Mouse (Mus musculus) left cerebral cortex, postnatal 36 days (tissue): ENCODE measurements around the gene Pex7. TPM values are rescaled to one million over a fixed set of nuclear protein-coding genes. Genes with fewer than 3 reads are reported as not detected.

Experiments used
- DNase-seq, 2 experiments: peaks; one replicate each; pipeline ENCODE4 v3.0.0; 2021 to 2022; ENCODE audit warnings: low spot score in 2 of 2, mixed read lengths in 1 of 2
- intact Hi-C: fragments of 180-260 bp; cut with DNase I; formaldehyde crosslinking; loops from one replicate; pipeline ENCODE4 v1.15.1; 2025
- total RNA-seq, 2 experiments: library from RNA; stranded (reverse); gene quantifications; 2 replicates each; pipeline ENCODE4 v1.2.3; 2021

The Pex7 gene
- total RNA-seq, 2 experiments from 2014 or later: 25.6 to 28.3 TPM

- DNase-seq: no peak
- intact Hi-C loops: loop anchor here (5.0 kb wide), 2 partner anchors 179 to 649 kb away; partner anchors contain the start of gene Il20ra
Measured at GRCm38 (mm10) chr10:19891686-19892085, 15.8 kb downstream of the Pex7 start.

GRCm38 (mm10) chr10:19889908-19890307 lies 17.6 kb downstream of the Pex7 start:
- DNase-seq: no peak
- intact Hi-C loops: loop anchor here (5.0 kb wide), 2 partner anchors 178 to 648 kb away; partner anchors contain the start of gene Il20ra

- intact Hi-C loops: no loop called here
- DNase-seq: no peak
Measured at GRCm38 (mm10) chr10:19886249-19886648, 21.2 kb downstream of the Pex7 start.

GRCm38 (mm10) chr10:19884409-19884808 lies 23.1 kb downstream of the Pex7 start:
- intact Hi-C loops: no loop called here
- no peak for DNase-seq

- intact Hi-C loops: no loop called here
- no peak for DNase-seq
Measured at GRCm38 (mm10) chr10:19880437-19880836, 27.1 kb downstream of the Pex7 start.

DNA sequence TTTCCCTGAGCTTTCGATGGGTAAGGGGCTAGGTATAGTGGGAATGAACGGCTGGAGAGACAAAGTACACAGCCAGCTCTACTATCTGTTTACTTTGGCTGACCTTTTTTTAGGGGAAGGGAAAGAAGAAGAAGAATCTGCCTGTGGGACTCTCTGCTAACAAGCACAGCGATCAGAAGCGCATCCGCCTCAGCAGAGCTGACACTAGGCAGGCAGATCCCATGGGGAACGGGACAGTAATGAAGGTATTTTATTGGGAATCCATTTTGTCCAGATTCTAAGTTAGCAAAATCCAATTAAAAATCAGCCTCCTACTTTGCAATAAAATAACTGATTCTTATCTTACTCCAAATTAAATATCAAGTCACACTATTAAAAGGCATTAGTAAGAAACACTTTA lies 28.3 kb downstream of the Pex7 start:
- no peak for DNase-seq
- intact Hi-C loops: no loop called here

- DNase-seq: no peak
- intact Hi-C loops: no loop called here
Measured at GRCm38 (mm10) chr10:19877679-19878078, 29.8 kb downstream of the Pex7 start.

- intact Hi-C loops: no loop called here
Measured at GRCm38 (mm10) chr10:19877257-19877656, 30.2 kb downstream of the Pex7 start.

DNA sequence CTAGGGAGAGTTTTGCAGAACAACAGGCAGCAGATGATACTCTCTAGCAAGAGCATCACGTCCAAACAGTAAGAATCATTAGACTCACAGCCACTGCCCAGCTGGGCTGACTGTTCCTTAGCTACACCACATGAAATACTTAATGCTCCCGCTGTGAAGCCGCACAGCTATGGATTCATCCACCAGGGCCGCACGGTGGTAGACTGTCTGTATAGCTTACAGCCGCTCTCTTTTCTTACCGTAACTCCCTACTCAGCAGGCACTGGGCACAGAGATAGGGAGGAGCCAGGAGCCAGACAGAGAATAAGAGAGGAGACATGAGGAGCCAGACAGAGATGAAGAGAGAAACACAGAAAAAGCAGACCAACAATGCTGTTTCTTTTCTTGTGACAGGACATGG lies 30.8 kb downstream of the Pex7 start:
- intact Hi-C loops: no loop called here
- no peak for DNase-seq

More at GRCm38 (mm10) chr10:19877257-19877656, 30.2 kb downstream of the Pex7 start:
- no peak for DNase-seq

DNA sequence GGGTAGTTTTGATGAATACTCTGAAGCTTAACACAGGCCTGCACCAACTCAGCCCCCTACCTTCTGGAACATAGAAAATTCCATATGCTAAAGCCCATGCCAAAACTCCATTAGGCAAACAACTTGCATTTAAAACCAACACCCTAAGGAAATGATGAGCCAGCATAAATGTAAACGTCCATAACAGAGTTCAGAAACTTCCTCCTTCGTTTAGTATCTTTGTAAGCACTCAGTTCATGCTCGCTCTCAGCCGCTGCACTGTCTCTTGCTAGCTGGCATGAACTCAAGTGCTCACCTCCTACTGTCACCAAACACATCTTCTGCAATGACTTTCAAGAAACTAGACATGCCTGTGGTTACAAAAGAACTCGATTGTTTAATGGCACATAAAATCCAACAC lies 32.1 kb downstream of the Pex7 start:
- intact Hi-C loops: no loop called here
- DNase-seq: no peak

- intact Hi-C loops: no loop called here
- DNase-seq: no peak
Measured at GRCm38 (mm10) chr10:19855597-19856306, 51.7 kb downstream of the Pex7 start.

DNA sequence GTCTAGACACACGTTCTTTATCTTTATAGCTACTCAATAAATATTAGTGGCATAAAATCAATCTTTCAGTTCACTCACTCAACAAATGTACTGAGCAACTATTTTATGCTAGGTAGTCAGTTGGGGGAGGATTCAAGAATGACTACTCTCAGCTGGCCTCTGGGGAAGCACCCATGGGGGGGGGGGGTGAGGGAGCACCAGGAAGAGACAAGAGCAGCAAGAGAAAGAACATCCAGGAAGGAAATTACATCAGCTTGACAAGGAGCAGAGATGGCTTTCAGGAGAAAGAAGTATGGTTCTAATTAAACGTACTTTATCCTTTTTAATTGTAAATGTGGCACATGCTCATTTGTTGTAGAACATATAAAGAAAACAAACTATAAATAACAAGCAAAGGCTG lies 53.9 kb downstream of the Pex7 start:
- intact Hi-C loops: no loop called here
- no peak for DNase-seq

DNA sequence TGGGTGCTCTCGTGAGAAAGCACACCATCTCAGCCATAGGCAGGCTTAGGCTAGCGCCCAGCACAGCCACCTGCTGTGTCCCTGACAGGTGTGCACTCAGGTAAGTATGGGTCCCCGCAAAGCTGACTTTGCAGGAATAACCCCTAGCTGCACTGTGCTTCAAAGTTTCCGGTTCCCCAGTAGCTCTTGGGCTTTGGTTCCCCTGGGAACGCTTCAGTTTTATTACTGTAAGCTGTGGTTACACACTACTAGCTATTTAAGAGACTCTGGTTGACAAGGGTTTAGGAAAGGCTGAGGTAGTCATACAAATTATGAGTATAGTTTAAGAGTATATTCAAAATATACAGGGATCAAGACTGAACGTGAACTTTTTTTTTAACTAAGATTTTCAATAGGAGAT lies 54.7 kb downstream of the Pex7 start:
- intact Hi-C loops: no loop called here
- no peak for DNase-seq

DNA sequence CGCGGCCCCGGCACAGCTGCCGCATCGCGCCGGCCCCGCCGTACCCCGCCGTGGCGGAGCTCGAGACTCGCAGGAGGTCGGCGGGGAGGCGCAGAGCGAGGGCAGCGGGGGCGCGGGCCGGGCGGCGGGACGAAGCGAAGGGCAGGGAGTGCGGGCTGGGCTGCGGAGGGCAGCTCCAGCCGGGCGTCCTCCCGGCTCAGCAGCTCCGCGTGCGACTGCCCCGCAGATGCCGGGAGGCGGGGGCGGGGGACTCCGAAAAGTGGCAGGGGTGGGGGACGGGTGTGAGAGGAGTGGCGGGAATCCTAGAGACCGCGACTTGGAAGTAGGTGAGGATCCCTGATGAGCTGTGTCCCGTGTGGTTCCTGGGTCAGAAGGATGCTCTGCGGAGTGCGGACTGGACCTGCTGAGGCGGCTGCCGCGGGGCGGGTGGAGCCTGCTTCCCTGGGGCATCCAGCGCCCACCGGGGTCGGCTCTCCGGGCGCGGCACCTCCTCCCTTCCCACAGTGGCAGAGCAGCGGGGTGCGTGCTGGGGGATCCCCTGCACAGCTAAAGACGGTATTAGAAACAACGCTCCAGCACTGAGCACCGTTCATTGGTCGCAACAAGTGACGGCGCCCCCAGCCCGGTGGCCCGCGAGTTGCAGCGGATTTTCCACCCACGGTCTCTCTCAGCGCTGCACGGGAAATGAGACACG lies 56.3 kb downstream of the Pex7 start, which contains the start of gene Slc35d3:
TSS of gene Slc35d3 (minus strand) at position 462 of the 694 bp plus-strand sequence.
- DNase-seq: no peak
- intact Hi-C loops: no loop called here

- intact Hi-C loops: no loop called here
- no peak for DNase-seq
Measured at GRCm38 (mm10) chr10:19850544-19850997, 56.9 kb downstream of the Pex7 start.

GRCm38 (mm10) chr10:19849771-19850365 lies 57.6 kb downstream of the Pex7 start:
- intact Hi-C loops: no loop called here
- DNase-seq: no peak

DNA sequence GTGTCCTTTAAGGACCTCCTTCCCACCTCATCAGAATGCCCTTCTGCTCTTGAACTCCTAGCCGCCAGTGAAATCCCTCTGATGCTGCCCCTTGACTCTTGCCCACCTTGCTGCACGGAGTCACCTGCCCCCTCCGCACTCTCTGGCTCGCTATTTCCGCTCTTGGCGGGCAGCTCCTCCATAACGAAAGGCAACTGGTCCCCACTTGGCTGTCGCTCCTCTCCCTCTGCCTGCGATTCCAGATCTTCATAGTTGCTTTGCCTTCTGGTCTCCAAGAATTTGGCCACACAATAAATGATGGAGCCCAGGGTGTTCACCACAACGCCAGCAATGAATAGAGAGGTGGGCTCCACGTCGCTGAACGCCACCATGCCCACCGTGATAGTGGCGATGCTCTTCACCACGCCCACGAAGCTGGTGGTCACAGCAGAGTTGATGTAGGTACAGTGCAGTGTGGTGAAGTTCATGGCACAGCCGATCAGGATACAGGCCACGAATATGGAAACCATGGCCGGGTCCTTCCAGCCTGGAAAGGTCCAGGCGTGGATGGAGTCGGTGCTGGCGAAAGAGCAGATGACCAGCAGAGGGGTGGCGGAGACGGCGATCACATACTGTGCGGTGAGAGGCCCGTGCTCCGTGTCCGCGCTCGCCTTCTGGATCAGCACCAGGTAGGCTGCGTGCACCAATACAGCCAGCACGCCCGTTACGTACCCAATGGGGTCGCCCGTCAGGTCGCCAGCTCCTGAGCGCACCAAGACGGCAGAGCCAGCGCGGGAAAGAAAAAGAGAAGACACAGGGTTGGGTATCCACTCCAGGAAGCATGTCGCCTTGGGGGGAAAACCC lies 58.3 kb downstream of the Pex7 start:
- DNase-seq: no peak
- intact Hi-C loops: no loop called here

DNA sequence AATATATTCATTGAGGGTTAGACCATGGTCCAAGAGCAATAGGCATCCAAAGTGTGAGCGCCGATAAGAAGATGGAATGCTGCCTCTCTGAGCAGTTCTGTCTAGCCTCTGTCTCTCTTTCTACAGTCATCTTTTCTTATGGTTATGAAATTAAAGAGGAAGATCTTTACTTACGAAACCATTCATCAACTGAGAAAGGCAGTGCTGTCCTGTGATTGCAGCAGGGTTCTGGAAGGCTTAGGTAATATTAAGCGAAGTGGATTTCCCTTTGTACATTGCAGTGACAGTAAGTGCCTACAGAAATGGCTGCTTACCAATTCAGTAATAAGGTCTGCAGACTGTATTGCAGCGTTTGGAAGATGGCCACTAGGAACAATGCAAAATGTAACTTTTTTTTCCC lies 67.7 kb downstream of the Pex7 start:
- DNase-seq: no peak
- intact Hi-C loops: no loop called here

DNA sequence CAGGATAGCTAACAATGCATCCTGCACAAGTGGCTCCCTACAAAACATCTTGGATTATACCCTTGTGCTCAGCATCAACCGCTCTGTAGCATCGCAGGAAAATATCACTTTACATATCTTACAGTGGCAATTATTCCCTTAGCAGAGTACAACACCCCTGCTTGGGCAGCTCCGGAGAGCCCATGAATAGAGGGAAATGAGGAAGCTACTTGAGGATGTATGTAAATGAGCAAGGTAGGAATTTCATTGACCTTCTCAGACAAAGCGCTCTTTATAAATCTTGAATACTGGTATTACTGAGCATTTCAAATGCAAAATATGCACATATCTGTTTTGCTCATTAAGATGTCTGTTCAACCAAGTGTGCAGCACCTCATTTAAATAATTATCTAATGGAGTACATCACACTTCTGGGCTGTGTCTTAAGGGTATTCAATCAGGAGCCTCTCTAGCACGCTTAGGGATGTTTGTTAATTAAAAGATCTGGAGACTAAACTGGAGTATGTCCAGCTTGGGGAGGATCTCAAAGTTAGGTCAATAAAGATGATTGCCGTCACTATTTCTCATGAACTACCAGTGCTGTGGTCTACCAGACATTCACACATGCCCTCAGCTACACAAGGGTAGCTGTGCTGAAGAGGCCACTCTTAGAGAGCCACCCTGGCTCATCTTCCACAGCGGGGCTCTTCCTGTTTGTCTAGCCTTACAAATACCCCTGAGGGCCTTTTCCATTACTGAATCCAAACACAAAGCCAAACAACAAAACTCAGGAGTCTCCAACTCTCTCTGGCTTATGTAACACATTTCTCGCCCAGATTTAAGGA lies 71.4 kb downstream of the Pex7 start:
- intact Hi-C loops: no loop called here

More for the DNA sequence above, 71.4 kb downstream of the Pex7 start:
- no peak for DNase-seq
